Mouse (Mus musculus): ENCODE data around the gene Ssbp2.

- TF ChIP-seq POLR2A (IDR thresholded peaks at IDR 0.05; ENCODE audit: extremely low read depth, insufficient read depth, low read length) (no peak), CTCF (IDR thresholded peaks at IDR 0.05; ENCODE audit: extremely low read depth, insufficient read depth, low read length) (no peak)
These were observed 280.8 kb downstream of the Ssbp2 start for GRCm38 (mm10) chr13:91740851-91741250.

Data from cortical plate, adult 2 months (tissue).